32 mouse cellular contexts compared by ENCODE assay signal in genomic region chr8:72005912-72006311, GRCm38 (mm10). TPM values are rescaled to one million over a fixed set of nuclear protein-coding genes. Genes with fewer than 3 reads are reported as not detected.
"Had no signal": no experiment of that assay in that cellular context is flagged by ENCODE, and none has a peak within 500 bp of the region (broad histone marks: within the 10 kb centered on the region; RNA-seq: fewer than 3 reads in every experiment).

No protein-coding gene starts in this region.

- H3K9me3 ChIP-seq: lung, embryonic 15.5 days had no signal

- DNase-seq: kidney, adult 2 months; kidney, postnatal 25 days; layer of hippocampus, postnatal 36 days; lung, adult 18-20 months; lung, postnatal 10 days; lung, postnatal 36 days; midbrain, embryonic 14.5 days; retina, postnatal 1 day; thymus, adult 2 months; thymus, postnatal 14 days; thymus, postnatal 4 days had no signal

- H3K4me1 ChIP-seq: lung, embryonic 15.5 days had no signal

- H3K9ac ChIP-seq: liver, embryonic 14.5 days; lung, embryonic 15.5 days had no signal

- H3K4me2 ChIP-seq: lung, embryonic 15.5 days; midbrain, embryonic 11.5 days had no signal

- H3K36me3 ChIP-seq: lung, embryonic 15.5 days had no signal

- H3K4me3 ChIP-seq: layer of hippocampus, adult 2 months; left cerebral cortex, adult 2 months; lung, embryonic 15.5 days; myocyte had no signal

- H3K27ac ChIP-seq: kidney, postnatal 0 days; layer of hippocampus, adult 2 months; left cerebral cortex, adult 2 months; liver, embryonic 14.5 days; lung, embryonic 15.5 days had no signal

- H3K27me3 ChIP-seq: lung, embryonic 15.5 days had no signal

- ATAC-seq: intestine, embryonic 16.5 days had no signal

RNA-seq across cellular contexts. Expression of gene Cyp4f18, which starts 3.5 kb away (rescaled TPM):
- total RNA-seq: layer of hippocampus, adult 2 months; layer of hippocampus, postnatal 10 days; layer of hippocampus, postnatal 36 days; left cerebral cortex, adult 2 months; left cerebral cortex, postnatal 10 days; left cerebral cortex, postnatal 36 days had no signal

RNA-seq across cellular contexts. Expression of gene Olfr372, which starts 35.1 kb away (rescaled TPM):
- total RNA-seq: layer of hippocampus, adult 2 months; layer of hippocampus, postnatal 10 days; layer of hippocampus, postnatal 36 days; left cerebral cortex, adult 2 months; left cerebral cortex, postnatal 10 days; left cerebral cortex, postnatal 36 days; liver, adult 2 months; megakaryocyte-erythroid progenitor cell, adult 5-6 weeks had no signal
- polyA plus RNA-seq: intestine, embryonic 16.5 days; kidney, adult 2 months; kidney, embryonic 14.5 days; kidney, postnatal 0 days; large intestine, adult 2 months; limb, embryonic 11.5 days; limb, embryonic 14.5 days; liver, adult 2 months; liver, embryonic 14.5 days; lung, embryonic 15.5 days; midbrain, embryonic 11.5 days; midbrain, embryonic 14.5 days; myocyte; neural tube, embryonic 11.5 days; neural tube, embryonic 14.5 days; small intestine, adult 2 months; stomach, embryonic 16.5 days; thymus, adult 2 months had no signal
